Mouse (Mus musculus) liver, embryonic 11.5 days (tissue): ENCODE results near the gene Gm17571. TPM values are rescaled to one million over a fixed set of nuclear protein-coding genes. Genes with fewer than 3 reads are reported as not detected.

Source experiments
- ATAC-seq: fragments of 200-750 bp; cut with Nextera tagmentation; replicated peaks from 2 replicates; pipeline ENCODE4 v1.8.0; 2017; ENCODE audit warnings: moderate number of reproducible peaks, mild to moderate bottlenecking, moderate TSS enrichment, moderate library complexity; ENCODE audit not compliant: low FRiP score
- DNase-seq: peaks from one replicate; pipeline ENCODE4 v3.0.0-alpha.2; 2017; ENCODE audit warnings: low spot score
- H3K27ac ChIP-seq: fragments of 300-500 bp; sonication (generic); 2 replicates; pipeline ENCODE4 v1.5.1; 2014; ENCODE audit warnings: mild to moderate bottlenecking, low read depth, low read length, control low read depth
- H3K27me3 ChIP-seq: fragments of 300-500 bp; sonication (generic); replicated peaks from 2 replicates; pipeline ENCODE4 v1.6.1; 2014; ENCODE audit warnings: low read length, mixed read lengths; ENCODE audit not compliant: control insufficient read depth, insufficient read depth
- H3K36me3 ChIP-seq: fragments of 300-500 bp; sonication (generic); 2 replicates; pipeline ENCODE4 v1.6.1; 2014; ENCODE audit warnings: mild to moderate bottlenecking, low read length, moderate library complexity, mixed read lengths; ENCODE audit not compliant: control insufficient read depth, insufficient read depth
- H3K4me1 ChIP-seq: fragments of 300-500 bp; sonication (generic); replicated peaks from 2 replicates; pipeline ENCODE4 v1.6.1; 2014; ENCODE audit warnings: low read length, mixed read lengths; ENCODE audit not compliant: control insufficient read depth, insufficient read depth
- H3K4me2 ChIP-seq: fragments of 300-500 bp; sonication (generic); 2 replicates; pipeline ENCODE4 v1.6.1; 2014; ENCODE audit warnings: mild to moderate bottlenecking, control low read depth, moderate library complexity
- H3K4me3 ChIP-seq: fragments of 300-500 bp; sonication (generic); 2 replicates; pipeline ENCODE4 v1.5.1; 2014; ENCODE audit warnings: low read depth, low read length, control low read depth
- H3K9ac ChIP-seq: fragments of 300-500 bp; sonication (generic); 2 replicates; pipeline ENCODE4 v1.6.1; 2014; ENCODE audit warnings: low read depth, low read length, control low read depth
- H3K9me3 ChIP-seq: fragments of 300-500 bp; sonication (generic); 2 replicates; pipeline ENCODE4 v1.6.1; 2016; ENCODE audit warnings: low read length, inconsistent platforms, mixed read lengths; ENCODE audit not compliant: control insufficient read depth
- WGBS: fragments of 180-500 bp; shearing (Covaris S2); extraction: QIAGEN DNeasy Blood & Tissue Kit; methylation state at CpG from one replicate; pipeline ENCODE4 v1.1.7; 2014; 5-methylcytosine and 5-hydroxymethylcytosine counted together
- polyA plus RNA-seq: library from polyadenylated mRNA; unstranded; fragments of >200 nt; fragmentation: Nextera tagmentation; extraction: Ambion mirVana; gene quantifications from 2 replicates; pipeline ENCODE4 v1.2.1, GENCODE M21; 2014

Gene Gm17571
- polyA plus RNA-seq, 1 experiment from 2014 or later = not detected

- Histone ChIP-seq H3K27ac (no peak overlapping the region), H3K36me3 (no peaks in the 10 kb centered on the region), H3K27me3 (no peaks in the 10 kb centered on the region), H3K4me3 (no peak overlapping the region), H3K9me3 (no peaks in the 10 kb centered on the region), H3K4me2 (no peak overlapping the region), H3K9ac (no peak overlapping the region), H3K4me1 (peaks cover 8% of the 10 kb centered on the region)
- no peak for DNase-seq
- no peak for ATAC-seq
- 73% methylated on average over 4 of the region's 4 CpGs for whole genome bisulfite sequencing
These were observed 18.9 kb upstream of the Gm17571 start for GRCm38 (mm10) chr9:13465358-13466020.

DNA sequence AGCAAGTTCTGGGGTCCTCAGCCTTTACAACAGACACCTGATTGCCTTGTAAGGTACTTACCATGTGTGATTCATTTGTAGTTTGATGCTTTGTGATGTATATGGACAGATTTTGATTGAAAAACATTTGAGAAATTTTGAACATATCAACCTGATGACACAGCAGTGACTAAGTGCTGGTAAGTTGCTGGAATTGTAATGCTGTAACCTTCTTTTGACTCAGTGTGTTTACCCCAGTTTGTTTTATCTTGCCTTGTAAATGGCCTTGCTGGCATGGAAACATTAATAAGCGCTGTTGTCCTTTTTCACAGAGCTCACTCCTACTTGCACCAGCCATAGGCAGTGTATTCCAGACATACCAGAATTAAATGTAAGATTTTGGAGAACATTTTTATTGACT lies 14.4 kb upstream of the Gm17571 start:
- no peak overlapping the region for H3K4me2 ChIP-seq
- H3K9ac ChIP-seq = no peak overlapping the region
- DNase-seq = no peak
- no peaks in the 10 kb centered on the region for H3K36me3 ChIP-seq
- H3K4me1 ChIP-seq = peaks cover 3% of the 10 kb centered on the region; the same call in 1 of the 2 replicates
- no peaks in the 10 kb centered on the region for H3K27me3 ChIP-seq
- H3K4me3 ChIP-seq = no peak overlapping the region
- 88% methylated on average over 1 of the region's 1 CpGs for WGBS
- ATAC-seq = no peak
- H3K9me3 ChIP-seq = no peaks in the 10 kb centered on the region
- no peak overlapping the region for H3K27ac ChIP-seq

DNA sequence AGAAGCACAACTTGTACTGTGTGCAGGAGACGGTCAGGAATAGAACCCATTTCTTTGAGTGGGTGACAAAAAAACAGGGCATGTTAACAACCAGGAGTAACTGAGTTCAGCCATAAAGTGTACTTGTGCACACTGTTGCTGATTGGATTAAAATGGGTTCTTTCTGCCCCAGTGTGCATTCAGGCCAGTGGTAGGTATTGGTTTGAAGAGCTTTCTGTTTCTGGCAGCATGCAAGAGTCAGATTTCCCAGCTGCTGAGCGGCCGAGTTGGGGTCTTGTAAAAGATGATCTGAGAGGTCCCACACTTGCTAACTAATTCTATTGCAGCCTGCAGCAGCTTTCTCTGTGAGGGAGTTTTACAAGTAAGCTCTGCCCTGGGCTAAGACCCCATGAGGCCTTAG lies 13.5 kb upstream of the Gm17571 start:
- no peaks in the 10 kb centered on the region for H3K36me3 ChIP-seq
- DNase-seq (no peak), ATAC-seq (no peak)
- no peaks in the 10 kb centered on the region for H3K9me3 ChIP-seq
- no peaks in the 10 kb centered on the region for H3K4me1 ChIP-seq
- H3K27ac ChIP-seq = no peak overlapping the region
- H3K4me2 ChIP-seq = no peak overlapping the region
- H3K4me3 ChIP-seq = no peak overlapping the region
- WGBS = 91% methylated on average over 3 of the region's 3 CpGs
- H3K9ac ChIP-seq = no peak overlapping the region
- H3K27me3 ChIP-seq = no peaks in the 10 kb centered on the region

- DNase-seq = no peak
- Histone ChIP-seq H3K27ac (no peak overlapping the region), H3K4me2 (no peak overlapping the region), H3K4me1 (no peaks in the 10 kb centered on the region), H3K4me3 (no peak overlapping the region), H3K9me3 (no peaks in the 10 kb centered on the region), H3K27me3 (no peaks in the 10 kb centered on the region), H3K9ac (no peak overlapping the region), H3K36me3 (no peaks in the 10 kb centered on the region)
- WGBS = 73% methylated on average over 1 of the region's 1 CpGs
- ATAC-seq = no peak
These were observed 12.8 kb upstream of the Gm17571 start for GRCm38 (mm10) chr9:13459371-13459770.

GRCm38 (mm10) chr9:13457774-13458173 lies 11.2 kb upstream of the Gm17571 start:
- Histone ChIP-seq H3K27ac (no peak overlapping the region), H3K4me2 (no peak overlapping the region), H3K4me1 (no peaks in the 10 kb centered on the region), H3K9me3 (no peaks in the 10 kb centered on the region), H3K4me3 (no peak overlapping the region), H3K27me3 (no peaks in the 10 kb centered on the region), H3K36me3 (no peaks in the 10 kb centered on the region), H3K9ac (no peak overlapping the region)
- ATAC-seq (no peak), DNase-seq (no peak)
- WGBS = 82% methylated on average over 6 of the region's 6 CpGs

GRCm38 (mm10) chr9:13455231-13455630 lies 8.7 kb upstream of the Gm17571 start:
- Histone ChIP-seq H3K27ac (no peak overlapping the region), H3K4me2 (no peak overlapping the region), H3K9ac (no peak overlapping the region), H3K36me3 (no peaks in the 10 kb centered on the region), H3K9me3 (no peaks in the 10 kb centered on the region), H3K4me3 (no peak overlapping the region), H3K27me3 (no peaks in the 10 kb centered on the region), H3K4me1 (no peaks in the 10 kb centered on the region)
- 88% methylated on average over 1 of the region's 1 CpGs for WGBS
- DNase-seq = no peak
- no peak for ATAC-seq

GRCm38 (mm10) chr9:13454651-13455123 lies 8.1 kb upstream of the Gm17571 start:
- no peak overlapping the region for H3K9ac ChIP-seq
- H3K27ac ChIP-seq = no peak overlapping the region
- no peaks in the 10 kb centered on the region for H3K4me1 ChIP-seq
- H3K4me3 ChIP-seq = no peak overlapping the region
- H3K27me3 ChIP-seq = no peaks in the 10 kb centered on the region
- no peak for ATAC-seq
- H3K36me3 ChIP-seq = no peaks in the 10 kb centered on the region
- H3K4me2 ChIP-seq = no peak overlapping the region
- no peak for DNase-seq
- WGBS = 55% methylated on average over 7 of the region's 7 CpGs
- H3K9me3 ChIP-seq = no peaks in the 10 kb centered on the region

DNA sequence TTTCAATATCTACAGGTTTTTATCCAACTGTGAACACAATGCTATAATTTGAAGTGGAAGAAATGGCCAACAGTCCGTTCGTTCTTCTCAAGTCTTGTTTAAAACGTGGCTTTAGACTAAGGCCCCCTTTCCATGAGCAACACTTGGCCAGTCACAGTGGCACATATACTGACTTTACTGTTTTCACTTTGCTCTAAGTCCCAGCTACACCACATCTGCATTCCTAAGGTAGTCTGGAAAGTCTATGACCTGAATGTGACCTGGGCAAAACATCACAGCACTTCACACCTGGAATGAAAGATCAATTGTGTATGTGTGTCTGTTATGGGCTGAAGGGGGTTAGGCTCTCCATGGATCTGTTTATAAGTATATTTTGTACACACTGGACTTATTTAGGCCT lies 2.2 kb upstream of the Gm17571 start:
- Histone ChIP-seq H3K4me1 (no peaks in the 10 kb centered on the region), H3K9me3 (no peaks in the 10 kb centered on the region), H3K4me3 (no peak overlapping the region), H3K9ac (no peak overlapping the region), H3K27me3 (no peaks in the 10 kb centered on the region), H3K27ac (no peak overlapping the region), H3K4me2 (no peak overlapping the region), H3K36me3 (no peaks in the 10 kb centered on the region)
- 84% methylated on average over 3 of the region's 3 CpGs for whole genome bisulfite sequencing
- ATAC-seq = no peak
- no peak for DNase-seq

DNA sequence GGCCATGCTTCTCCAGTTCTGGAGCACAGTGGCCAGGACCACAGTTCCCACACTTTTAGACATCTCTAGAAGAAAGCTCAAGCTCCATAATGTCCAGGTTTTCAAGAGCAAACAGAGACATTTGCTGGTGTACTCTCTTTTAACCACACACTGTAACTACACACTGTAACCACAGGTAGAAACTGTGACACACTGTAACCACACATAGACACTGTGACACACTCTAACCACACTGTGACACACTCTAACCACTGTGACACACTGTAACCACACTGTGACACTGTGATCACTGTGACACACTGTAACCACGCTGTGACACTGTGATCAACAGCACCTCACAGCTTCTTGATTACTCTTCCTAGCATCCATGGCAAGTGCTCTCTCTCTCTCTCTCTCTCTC lies 317 bp downstream of the Gm17571 start:
- Histone ChIP-seq H3K36me3 (no peaks in the 10 kb centered on the region), H3K27ac (no peak overlapping the region), H3K4me1 (no peaks in the 10 kb centered on the region), H3K4me2 (no peak overlapping the region), H3K4me3 (no peak overlapping the region), H3K9me3 (no peaks in the 10 kb centered on the region), H3K27me3 (no peaks in the 10 kb centered on the region), H3K9ac (no peak overlapping the region)
- 69% methylated on average over 1 of the region's 1 CpGs for WGBS
- DNase-seq = no peak
- no peak for ATAC-seq
